Mouse (Mus musculus) liver, embryonic 11.5 days (tissue): ENCODE measurements around the gene Lrch1. TPM values are rescaled to one million over a fixed set of nuclear protein-coding genes. Genes with fewer than 3 reads are reported as not detected.

Experiments used
- ATAC-seq: fragments of 200-750 bp; cut with Nextera tagmentation; replicated peaks from 2 replicates; pipeline ENCODE4 v1.8.0; 2017; ENCODE audit warnings: moderate number of reproducible peaks, mild to moderate bottlenecking, moderate TSS enrichment, moderate library complexity; ENCODE audit not compliant: low FRiP score
- DNase-seq: peaks from one replicate; pipeline ENCODE4 v3.0.0-alpha.2; 2017; ENCODE audit warnings: low spot score
- H3K27ac ChIP-seq: fragments of 300-500 bp; sonication (generic); 2 replicates; pipeline ENCODE4 v1.5.1; 2014; ENCODE audit warnings: mild to moderate bottlenecking, low read depth, low read length, control low read depth
- H3K27me3 ChIP-seq: fragments of 300-500 bp; sonication (generic); replicated peaks from 2 replicates; pipeline ENCODE4 v1.6.1; 2014; ENCODE audit warnings: low read length, mixed read lengths; ENCODE audit not compliant: control insufficient read depth, insufficient read depth
- H3K36me3 ChIP-seq: fragments of 300-500 bp; sonication (generic); 2 replicates; pipeline ENCODE4 v1.6.1; 2014; ENCODE audit warnings: mild to moderate bottlenecking, low read length, moderate library complexity, mixed read lengths; ENCODE audit not compliant: control insufficient read depth, insufficient read depth
- H3K4me1 ChIP-seq: fragments of 300-500 bp; sonication (generic); replicated peaks from 2 replicates; pipeline ENCODE4 v1.6.1; 2014; ENCODE audit warnings: low read length, mixed read lengths; ENCODE audit not compliant: control insufficient read depth, insufficient read depth
- H3K4me2 ChIP-seq: fragments of 300-500 bp; sonication (generic); 2 replicates; pipeline ENCODE4 v1.6.1; 2014; ENCODE audit warnings: mild to moderate bottlenecking, control low read depth, moderate library complexity
- H3K4me3 ChIP-seq: fragments of 300-500 bp; sonication (generic); 2 replicates; pipeline ENCODE4 v1.5.1; 2014; ENCODE audit warnings: low read depth, low read length, control low read depth
- H3K9ac ChIP-seq: fragments of 300-500 bp; sonication (generic); 2 replicates; pipeline ENCODE4 v1.6.1; 2014; ENCODE audit warnings: low read depth, low read length, control low read depth
- H3K9me3 ChIP-seq: fragments of 300-500 bp; sonication (generic); 2 replicates; pipeline ENCODE4 v1.6.1; 2016; ENCODE audit warnings: low read length, inconsistent platforms, mixed read lengths; ENCODE audit not compliant: control insufficient read depth
- WGBS: fragments of 180-500 bp; shearing (Covaris S2); extraction: QIAGEN DNeasy Blood & Tissue Kit; methylation state at CpG from one replicate; pipeline ENCODE4 v1.1.7; 2014; 5-methylcytosine and 5-hydroxymethylcytosine counted together
- polyA plus RNA-seq: library from polyadenylated mRNA; unstranded; fragments of >200 nt; fragmentation: Nextera tagmentation; extraction: Ambion mirVana; gene quantifications from 2 replicates; pipeline ENCODE4 v1.2.1, GENCODE M21; 2014

Gene Lrch1
- polyA plus RNA-seq, 1 experiment from 2014 or later = 8.0 TPM

- no peak overlapping the region for H3K9ac ChIP-seq
- H3K36me3 ChIP-seq = no peaks in the 10 kb centered on the region; the same call in 1 of the 2 replicates
- 88% methylated on average over 7 of the region's 7 CpGs for WGBS
- peaks cover 7% of the 10 kb centered on the region; the same call in 1 of the 2 replicates for H3K4me1 ChIP-seq
- no peak overlapping the region for H3K4me2 ChIP-seq
- no peaks in the 10 kb centered on the region for H3K9me3 ChIP-seq
- H3K27me3 ChIP-seq = no peaks in the 10 kb centered on the region
- no peak for ATAC-seq
- no peak overlapping the region for H3K4me3 ChIP-seq
- H3K27ac ChIP-seq = no peak overlapping the region
- no peak for DNase-seq
Measured at GRCm38 (mm10) chr14:74822757-74823680, 124.7 kb downstream of the Lrch1 start.

GRCm38 (mm10) chr14:74822048-74822447 is 125.6 kb downstream of the Lrch1 start:
- DNase-seq (no peak), ATAC-seq (no peak)
- Histone ChIP-seq H3K4me2 (no peak overlapping the region), H3K27me3 (no peaks in the 10 kb centered on the region), H3K27ac (no peak overlapping the region), H3K4me3 (no peak overlapping the region), H3K36me3 (no peaks in the 10 kb centered on the region; the same call in 1 of the 2 replicates), H3K9ac (no peak overlapping the region), H3K4me1 (peaks cover 7% of the 10 kb centered on the region; the same call in 1 of the 2 replicates), H3K9me3 (no peaks in the 10 kb centered on the region)
- WGBS = 59% methylated on average over 2 of the region's 2 CpGs

DNA sequence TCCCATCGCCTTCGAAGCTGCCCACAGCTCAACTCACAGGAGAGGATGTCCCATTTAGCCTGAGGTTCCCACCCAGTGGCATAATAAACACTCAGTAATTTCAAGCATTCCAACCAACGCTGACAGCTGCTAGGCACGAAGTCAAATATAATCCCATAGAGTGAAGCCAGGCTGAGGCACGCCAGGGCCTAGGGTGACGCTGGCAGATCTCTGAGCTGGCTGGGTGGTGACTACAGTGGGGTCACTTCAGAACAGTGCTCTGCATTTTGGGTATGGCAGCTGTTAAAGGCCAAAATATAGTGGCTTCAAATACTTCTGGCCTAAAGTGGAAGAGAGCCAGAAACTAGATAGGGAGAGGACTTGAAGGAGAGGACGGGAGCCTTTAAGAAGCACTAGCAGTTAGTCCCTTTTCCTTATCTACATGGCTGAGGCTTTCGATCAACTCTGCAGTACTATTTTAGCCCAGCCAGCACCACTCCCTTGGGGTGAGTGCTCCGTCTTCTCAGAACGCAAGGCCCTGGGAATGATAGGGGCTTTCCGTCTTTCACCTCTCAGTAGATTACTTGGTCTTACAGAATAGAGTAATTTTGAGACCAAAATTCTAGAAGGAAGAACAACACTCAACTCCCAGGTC is 127.4 kb downstream of the Lrch1 start:
- ATAC-seq (peak; percentile 93), DNase-seq (no peak)
- no peaks in the 10 kb centered on the region for H3K27me3 ChIP-seq
- H3K4me2 ChIP-seq = no peak overlapping the region
- H3K4me3 ChIP-seq = no peak overlapping the region
- H3K9ac ChIP-seq = no peak overlapping the region
- H3K36me3 ChIP-seq = no peaks in the 10 kb centered on the region; the same call in none of the 2 replicates
- WGBS = 61% methylated on average over 11 of the region's 11 CpGs
- peak overlapping the region; percentile 11; the same call in 1 of the 2 replicates for H3K27ac ChIP-seq
- no peaks in the 10 kb centered on the region for H3K9me3 ChIP-seq
- peaks cover 7% of the 10 kb centered on the region; the same call in 1 of the 2 replicates for H3K4me1 ChIP-seq

DNA sequence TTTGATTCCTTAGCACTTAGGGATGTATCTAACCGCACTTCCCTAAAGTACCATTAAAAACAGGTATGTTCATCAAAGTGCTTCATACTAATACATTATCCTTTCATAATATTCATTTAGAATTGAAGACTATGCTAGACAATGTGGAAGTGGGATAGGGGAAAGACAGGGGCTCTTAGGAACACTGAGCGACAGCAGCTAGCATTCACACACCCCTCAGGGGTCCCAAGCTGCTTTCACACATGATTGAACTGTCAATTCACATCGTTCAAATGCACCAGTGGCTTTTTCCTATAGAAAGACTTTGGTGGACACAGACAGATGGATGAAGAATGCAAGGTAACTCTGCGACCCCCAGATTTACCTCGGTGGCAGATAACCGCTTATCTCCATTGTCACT is 131.0 kb downstream of the Lrch1 start:
- no peak overlapping the region for H3K9ac ChIP-seq
- H3K4me1 ChIP-seq = peaks cover 7% of the 10 kb centered on the region; the same call in 1 of the 2 replicates
- no peaks in the 10 kb centered on the region for H3K9me3 ChIP-seq
- H3K36me3 ChIP-seq = no peaks in the 10 kb centered on the region; the same call in none of the 2 replicates
- 80% methylated on average over 6 of the region's 6 CpGs for WGBS
- no peak overlapping the region for H3K4me3 ChIP-seq
- H3K27ac ChIP-seq = no peak overlapping the region
- no peaks in the 10 kb centered on the region for H3K27me3 ChIP-seq
- H3K4me2 ChIP-seq = no peak overlapping the region
- DNase-seq (no peak), ATAC-seq (no peak)

DNA sequence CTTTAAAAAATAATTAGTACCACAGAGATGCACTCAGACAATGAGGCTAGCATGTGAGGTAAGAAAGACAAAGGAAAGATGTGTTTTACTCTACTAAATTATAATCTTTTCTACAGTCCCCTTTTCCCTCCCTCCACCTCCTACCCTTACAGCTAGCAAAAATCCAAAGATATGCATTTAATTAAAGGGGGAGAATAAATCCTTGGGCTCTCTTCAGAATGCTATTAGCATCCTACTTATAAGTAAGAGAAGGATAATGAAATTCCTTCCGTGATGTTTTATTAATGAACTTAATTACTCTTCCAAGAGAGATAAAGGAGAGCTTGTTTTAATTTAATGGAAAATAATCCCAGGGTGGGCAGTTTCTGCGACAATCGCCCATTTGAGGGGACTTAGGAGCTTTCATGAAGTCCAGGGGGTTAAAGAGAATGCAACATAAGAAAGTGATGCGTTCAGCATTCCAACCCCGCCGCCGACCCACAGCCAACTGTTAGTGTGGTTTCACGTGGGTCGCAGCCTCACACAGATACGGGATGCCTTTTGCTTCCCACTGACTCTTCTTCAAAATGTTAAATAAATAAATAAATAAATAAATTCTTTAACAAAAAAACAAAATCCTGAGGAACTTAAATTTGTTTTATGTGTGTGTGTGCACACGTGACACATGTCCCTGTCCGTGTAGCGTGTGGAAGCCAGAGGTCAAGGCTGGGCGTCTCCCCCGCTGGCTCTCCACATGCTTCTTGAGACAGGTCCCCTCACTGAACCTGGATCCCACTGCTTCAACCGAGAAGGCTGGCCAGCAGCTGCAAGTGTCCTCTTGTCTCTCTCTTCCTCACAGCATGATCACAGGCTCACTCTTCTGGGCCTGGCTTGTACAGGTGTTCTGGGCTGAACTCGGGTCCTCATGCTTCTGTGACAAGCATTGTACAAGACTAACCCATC is 132.6 kb downstream of the Lrch1 start:
- ATAC-seq (no peak), DNase-seq (no peak)
- H3K36me3 ChIP-seq = peaks cover 2% of the 10 kb centered on the region
- no peaks in the 10 kb centered on the region for H3K9me3 ChIP-seq
- peaks cover 4% of the 10 kb centered on the region; the same call in 1 of the 2 replicates for H3K4me1 ChIP-seq
- 90% methylated on average over 17 of the region's 17 CpGs for WGBS
- H3K27me3 ChIP-seq = no peaks in the 10 kb centered on the region
- H3K9ac ChIP-seq = no peak overlapping the region
- H3K4me2 ChIP-seq = no peak overlapping the region
- no peak overlapping the region for H3K27ac ChIP-seq
- H3K4me3 ChIP-seq = no peak overlapping the region

DNA sequence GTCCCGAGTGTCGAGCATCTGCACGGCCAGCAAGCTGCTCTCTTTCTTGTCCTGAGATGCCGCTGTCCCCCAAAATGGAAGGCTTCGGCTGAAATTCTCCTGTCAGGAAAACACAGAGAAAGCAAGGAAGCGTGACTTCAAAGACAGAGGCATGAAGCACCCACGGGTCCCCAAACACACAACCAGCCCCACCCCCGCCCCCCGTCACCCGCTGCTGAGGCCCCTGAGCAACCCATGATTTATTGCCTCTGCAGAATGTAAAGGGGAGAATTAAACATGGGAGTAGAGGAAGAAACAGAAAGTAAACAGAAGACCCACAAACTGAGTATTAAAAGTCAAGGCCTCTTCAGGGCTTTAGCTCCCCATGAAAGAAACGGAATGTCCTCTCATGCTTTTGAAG is 136.1 kb downstream of the Lrch1 start:
- no peaks in the 10 kb centered on the region for H3K4me1 ChIP-seq
- no peaks in the 10 kb centered on the region for H3K9me3 ChIP-seq
- no peak overlapping the region for H3K27ac ChIP-seq
- H3K4me3 ChIP-seq = no peak overlapping the region
- DNase-seq = no peak
- no peak overlapping the region for H3K9ac ChIP-seq
- peaks cover 7% of the 10 kb centered on the region; the same call in 1 of the 2 replicates for H3K36me3 ChIP-seq
- no peak for ATAC-seq
- WGBS = 78% methylated on average over 11 of the region's 11 CpGs
- H3K27me3 ChIP-seq = no peaks in the 10 kb centered on the region
- no peak overlapping the region for H3K4me2 ChIP-seq

GRCm38 (mm10) chr14:74801961-74802360 is 145.7 kb downstream of the Lrch1 start:
- peaks cover 13% of the 10 kb centered on the region; the same call in 1 of the 2 replicates for H3K36me3 ChIP-seq
- DNase-seq = no peak

More at GRCm38 (mm10) chr14:74801961-74802360, 145.7 kb downstream of the Lrch1 start:
- ATAC-seq = no peak
- no peak overlapping the region for H3K4me2 ChIP-seq
- H3K9me3 ChIP-seq = no peaks in the 10 kb centered on the region
- H3K9ac ChIP-seq = no peak overlapping the region
- H3K27me3 ChIP-seq = no peaks in the 10 kb centered on the region
- no peak overlapping the region for H3K4me3 ChIP-seq
- 65% methylated on average over 1 of the region's 1 CpGs for WGBS
- H3K27ac ChIP-seq = no peak overlapping the region
- H3K4me1 ChIP-seq = no peaks in the 10 kb centered on the region
